In the genomic region with DNA sequence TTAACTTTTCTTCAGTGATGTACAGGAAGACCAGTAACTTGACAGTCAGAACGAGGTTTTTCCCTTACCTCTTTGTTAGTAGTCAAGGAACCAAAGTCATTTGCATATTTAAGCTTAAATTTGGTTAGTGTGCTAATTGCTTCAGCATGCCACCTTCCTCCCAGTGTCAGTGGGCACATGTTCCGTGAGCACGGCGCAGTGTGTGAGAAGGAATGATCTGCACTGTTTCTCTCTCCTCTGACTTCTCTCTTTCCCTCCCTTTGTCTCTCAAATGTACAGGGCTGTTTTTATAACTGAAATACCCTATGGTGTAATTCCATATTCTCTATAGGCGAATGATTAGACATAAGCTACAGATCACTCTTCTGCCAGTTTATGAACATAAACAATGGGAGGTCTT, we compare ENCODE assay signal across 26 mouse cellular contexts. TPM values are rescaled to one million over a fixed set of nuclear protein-coding genes. Genes with fewer than 3 reads are reported as not detected.
A peak's percentile ranks its signal among the peaks of the same experiment; 100 is the strongest.
DNase-seq lines count a peak whose midpoint lies in the region; ATAC-seq and TF ChIP-seq lines count a peak whose summit lies in the region.
"Had no signal": no experiment of that assay in that cellular context is flagged by ENCODE, and none has a peak within 500 bp of the region (broad histone marks: within the 10 kb centered on the region; RNA-seq: fewer than 3 reads in every experiment).

No protein-coding gene starts in this region.

- in situ Hi-C loops in CH12.LX (cut with MboI; ENCODE audit: low pct_ligation_motif_present, low pct_unique_long_range_greater_than_20kb, low sequenced_read_pairs): loop anchor here (25.0 kb wide), 2 partner anchors 523 to 698 kb away; partner anchors contain the start of gene Ssbp2

- peak; percentile 33; the same call in 1 of the 2 replicates for ATAC-seq in liver, embryonic 12.5 days
- peak; percentile 57; the same call in 1 of the 2 replicates for ATAC-seq in liver, embryonic 15.5 days (ENCODE audit: insufficient read depth)
- ATAC-seq: forebrain, embryonic 15.5 days; Patski had no signal

- H3K9me3 ChIP-seq in CH12.LX (replicated peaks; ENCODE audit: low read length): no peaks in the 10 kb centered on the region
- H3K9me3 ChIP-seq in MEL (replicated peaks; ENCODE audit: insufficient read depth, low read length): no peaks in the 10 kb centered on the region
- H3K9me3 ChIP-seq in liver, embryonic 12.5 days (replicated peaks): no peaks in the 10 kb centered on the region
- H3K9me3 ChIP-seq in liver, embryonic 15.5 days (replicated peaks): no peaks in the 10 kb centered on the region
- H3K9me3 ChIP-seq: forebrain, embryonic 15.5 days; heart, embryonic 10.5 days; heart, embryonic 13.5 days; hindbrain, embryonic 12.5 days; hindbrain, embryonic 15.5 days had no signal

- H3K4me3 ChIP-seq in CH12.LX (replicated peaks in 1 of 3; ENCODE audit: low read depth in 2 of 3, low read length in 2 of 3, poor library complexity in 1 of 3) (no peak overlapping the region), MEL (ENCODE audit: control insufficient read depth in 1 of 2, insufficient read depth in 1 of 2, low read depth in 2 of 2, low read length in 2 of 2) (peak overlapping the region in 1 of 2 experiments; percentile 30; a peak in 1 of 4 replicates)
- no peak overlapping the region for H3K4me3 ChIP-seq in liver, embryonic 12.5 days
- H3K4me3 ChIP-seq in liver, embryonic 15.5 days (replicated peaks): no peak overlapping the region
- H3K4me3 ChIP-seq: forebrain, embryonic 15.5 days; heart, adult 2 months; heart, embryonic 10.5 days; heart, embryonic 13.5 days; hindbrain, embryonic 12.5 days; hindbrain, embryonic 15.5 days had no signal

- TF ChIP-seq RAD21 in CH12.LX (IDR thresholded peaks at IDR 0.05; ENCODE audit: low read depth, low read length) (no peak), MEL (IDR thresholded peaks at IDR 0.05; ENCODE audit: low read depth, low read length) (no peak)

- no peak overlapping the region for H3K4me2 ChIP-seq in CH12.LX (ENCODE audit: insufficient read depth, low read depth, poor library complexity, severe bottlenecking)
- peak overlapping the region; percentile 51 for H3K4me2 ChIP-seq in liver, embryonic 12.5 days
- peak overlapping the region; percentile 53 for H3K4me2 ChIP-seq in liver, embryonic 15.5 days
- H3K4me2 ChIP-seq: forebrain, embryonic 15.5 days; heart, embryonic 13.5 days; hindbrain, embryonic 12.5 days; hindbrain, embryonic 15.5 days had no signal

- H3K27me3 ChIP-seq in CH12.LX (replicated peaks) (no peaks in the 10 kb centered on the region), MEL (ENCODE audit: control insufficient read depth in 1 of 2, insufficient read depth in 2 of 2, low read length in 2 of 2) (no peaks in the 10 kb centered on the region)
- no peaks in the 10 kb centered on the region for H3K27me3 ChIP-seq in liver, embryonic 12.5 days (replicated peaks)
- H3K27me3 ChIP-seq in liver, embryonic 15.5 days: no peaks in the 10 kb centered on the region
- H3K27me3 ChIP-seq: forebrain, embryonic 15.5 days; heart, embryonic 13.5 days; hindbrain, embryonic 12.5 days; hindbrain, embryonic 15.5 days; Patski had no signal

- H3K4me1 ChIP-seq in CH12.LX (ENCODE audit: control insufficient read depth in 1 of 2, insufficient read depth in 2 of 2) (peaks cover 5 to 13% of the 10 kb centered on the region in 2 experiments; a peak in 2 of 4 replicates), MEL (ENCODE audit: control insufficient read depth in 1 of 2, insufficient read depth in 2 of 2, low read length in 2 of 2) (peaks cover 2 to 10% of the 10 kb centered on the region in 2 experiments; a peak in 3 of 4 replicates)
- H3K4me1 ChIP-seq in liver, embryonic 12.5 days: peaks cover 30% of the 10 kb centered on the region
- H3K4me1 ChIP-seq in liver, embryonic 15.5 days (replicated peaks): peaks cover 28% of the 10 kb centered on the region
- H3K4me1 ChIP-seq: forebrain, embryonic 15.5 days; heart, embryonic 10.5 days; heart, embryonic 13.5 days; hindbrain, embryonic 12.5 days; hindbrain, embryonic 15.5 days had no signal

- TF ChIP-seq EP300 in CH12.LX (IDR thresholded peaks at IDR 0.05; ENCODE audit: low read length) (no peak), MEL (IDR thresholded peaks at IDR 0.05; ENCODE audit: low read depth in 1 of 2, low read length in 2 of 2) (no peak)

- TF ChIP-seq CTCF in CH12.LX (conservative IDR thresholded peaks at IDR 0.05 in 1 of 2, IDR thresholded peaks at IDR 0.05 in 1 of 2; ENCODE audit: low read depth in 2 of 2, low read length in 2 of 2) (no peak), MEL (IDR thresholded peaks at IDR 0.05 in 2 of 3, conservative IDR thresholded peaks at IDR 0.05 in 1 of 3; ENCODE audit: control insufficient read depth in 1 of 3, insufficient read depth in 1 of 3, low read depth in 2 of 3, low read length in 3 of 3, poor library complexity in 1 of 3, severe bottlenecking in 1 of 3) (no peak)

- no peak overlapping the region for H3K9ac ChIP-seq in CH12.LX (ENCODE audit: insufficient read depth, low read depth)
- peak overlapping the region; percentile 28; the same call in 1 of the 2 replicates for H3K9ac ChIP-seq in MEL (ENCODE audit: control insufficient read depth, low read depth, low read length, poor library complexity, severe bottlenecking)
- H3K9ac ChIP-seq in liver, embryonic 12.5 days: 0 out of 2 replicates have a peak overlapping the region, but pooled peaks have one; percentile 2
- H3K9ac ChIP-seq in liver, embryonic 15.5 days: no peak overlapping the region
- H3K9ac ChIP-seq: forebrain, embryonic 15.5 days; heart, embryonic 13.5 days; hindbrain, embryonic 12.5 days; hindbrain, embryonic 15.5 days had no signal

- TF ChIP-seq POLR2A in CH12.LX (IDR thresholded peaks at IDR 0.05; ENCODE audit: low read depth, low read length) (no peak), MEL (IDR thresholded peaks at IDR 0.05; ENCODE audit: control insufficient read depth in 1 of 2, insufficient read depth in 1 of 2, low read depth in 1 of 2, low read length in 2 of 2, poor library complexity in 1 of 2) (no peak)

- H3K79me2 ChIP-seq in CH12.LX (replicated peaks; ENCODE audit: control insufficient read depth, extremely low read depth, insufficient read depth, poor library complexity, severe bottlenecking): no peaks in the 10 kb centered on the region
- no peaks in the 10 kb centered on the region for H3K79me2 ChIP-seq in MEL (ENCODE audit: control insufficient read depth, insufficient read depth, low read length, poor library complexity)

- H3K27ac ChIP-seq in CH12.LX (ENCODE audit: insufficient read depth, low read depth) (no peak overlapping the region), MEL (ENCODE audit: control insufficient read depth, low read depth, low read length) (peak overlapping the region; percentile 69)
- peak overlapping the region; percentile 72 for H3K27ac ChIP-seq in liver, embryonic 12.5 days
- H3K27ac ChIP-seq in liver, embryonic 15.5 days (replicated peaks): peak overlapping the region; percentile 67
- H3K27ac ChIP-seq: forebrain, embryonic 15.5 days; heart, adult 2 months; heart, embryonic 10.5 days; heart, embryonic 13.5 days; hindbrain, embryonic 12.5 days; hindbrain, embryonic 15.5 days had no signal

- WGBS in liver, embryonic 12.5 days (ENCODE audit: insufficient replicate concordance): 54% methylated on average over 5 of the region's 5 CpGs
- 56% methylated on average over 5 of the region's 5 CpGs for WGBS in liver, embryonic 15.5 days (ENCODE audit: insufficient replicate concordance)

- dilution Hi-C loops in CH12.LX (cut with MboI; ENCODE audit: extremely low pct_ligation_motif_present, extremely low pct_unique_long_range_greater_than_20kb, low sequenced_read_pairs): no loop called here

- H3K36me3 ChIP-seq in CH12.LX (replicated peaks in 1 of 2; ENCODE audit: control insufficient read depth in 1 of 2, insufficient read depth in 1 of 2, low read length in 1 of 2): no peaks in the 10 kb centered on the region
- peaks cover 0 to 11% of the 10 kb centered on the region in 2 experiments; a peak in 2 of 4 replicates for H3K36me3 ChIP-seq in MEL (ENCODE audit: control insufficient read depth in 1 of 2, insufficient read depth in 2 of 2, low read length in 2 of 2)
- no peaks in the 10 kb centered on the region for H3K36me3 ChIP-seq in liver, embryonic 12.5 days
- no peaks in the 10 kb centered on the region for H3K36me3 ChIP-seq in liver, embryonic 15.5 days (replicated peaks)
- H3K36me3 ChIP-seq: forebrain, embryonic 15.5 days; heart, embryonic 10.5 days; heart, embryonic 13.5 days; hindbrain, embryonic 12.5 days; hindbrain, embryonic 15.5 days had no signal

- peak; percentile 38 for DNase-seq in CH12.LX (ENCODE audit: extremely low read depth)
- DNase-seq in MEL (ENCODE audit: low read depth, low spot score): no peak
- DNase-seq in testis, postnatal 10 days (ENCODE audit: low spot score): no peak
- DNase-seq in heart, adult 11 months: no peak
- DNase-seq in urinary bladder, adult 18-20 months (ENCODE audit: low spot score in 2 of 2): no peak
- DNase-seq in thymus, postnatal 14 days: no peak
- DNase-seq: adrenal gland, postnatal 14 days; B cell, adult 2 months; cerebellum, adult 11-12 months; cerebellum, adult 9-10 months; cerebellum, postnatal 14 days; gastrocnemius, postnatal 25 days; heart, adult 2 months; heart, postnatal 14 days had no signal

TF ChIP-seq in CH12.LX, 34 proteins besides CTCF, POLR2A, EP300 and RAD21 (continues in another document):
- TF ChIP-seq USF1 (IDR thresholded peaks at IDR 0.05; ENCODE audit: low read depth, low read length) (no peak), E2F4 (IDR thresholded peaks at IDR 0.05; ENCODE audit: insufficient replicate concordance, low read depth, low read length) (no peak)

TF ChIP-seq in MEL, 35 proteins besides CTCF, POLR2A, EP300 and RAD21 (continues in another document):
- no peak for TF ChIP-seq HCFC1 (IDR thresholded peaks at IDR 0.05; ENCODE audit: low read depth, low read length)

RNA-seq across cellular contexts. Expression of gene Rps23, which starts 16.8 kb away (rescaled TPM):
- total RNA-seq in CH12.LX (2012; rRNA removed) (1,970 and 2,180 TPM in 2 replicates), CH12.LX (2014; rRNA removed) (2,005 and 2,193 TPM in 2 replicates), MEL (2012; rRNA removed) (2,047 and 2,086 TPM in 2 replicates)
- polyA plus RNA-seq in CH12.LX (2012; ENCODE audit: insufficient read length, low read depth) (913 and 1,042 TPM in 2 replicates), MEL (2012; ENCODE audit: insufficient read depth in 1 of 2, insufficient read length in 2 of 2, low read depth in 1 of 2, low replicate concordance in 2 of 2, missing spikeins in 1 of 2) (100 to 1,000 TPM in 1 of 2 experiments, not detected in 1; 389 TPM)
- polyA plus RNA-seq in liver, embryonic 12.5 days (2016; fragmentation: Nextera tagmentation; extraction: Ambion mirVana): 239 and 250 TPM in 2 replicates
- polyA plus RNA-seq in liver, embryonic 15.5 days (2015; fragmentation: Nextera tagmentation; extraction: Ambion mirVana): 88.4 and 121 TPM in 2 replicates

RNA-seq across cellular contexts. Expression of gene Atp6ap1l, which starts 34.4 kb away (rescaled TPM):
- total RNA-seq in CH12.LX (2012; rRNA removed) (not detected in 2 replicates), CH12.LX (2014; rRNA removed) (not detected in 2 replicates), MEL (2012; rRNA removed) (not detected in 2 replicates)
- polyA plus RNA-seq in CH12.LX (2012; ENCODE audit: insufficient read length, low read depth) (not detected in 2 replicates), MEL (2012; ENCODE audit: insufficient read depth in 1 of 2, insufficient read length in 2 of 2, low read depth in 1 of 2, low replicate concordance in 2 of 2, missing spikeins in 1 of 2) (not detected)
- polyA plus RNA-seq in liver, embryonic 12.5 days (2016; fragmentation: Nextera tagmentation; extraction: Ambion mirVana): not detected in 2 replicates
- 0.08 and 0.28 TPM in 2 replicates for polyA plus RNA-seq in liver, embryonic 15.5 days (2015; fragmentation: Nextera tagmentation; extraction: Ambion mirVana)
- total RNA-seq: adrenal gland, adult 18-20 months; adrenal gland, postnatal 14 days; gastrocnemius, adult 8-10 months; gastrocnemius, postnatal 25 days; hematopoietic stem cell, adult 5-6 weeks had no signal
- polyA plus RNA-seq: heart, embryonic 10.5 days; intestine, embryonic 14.5 days; Patski had no signal

Comparison
In these comparisons a context has a peak if more than half of its experiments do, and no peak if none do; other contexts are left out.
1. H3K9ac ChIP-seq: peak in MEL (single experiment) and liver, embryonic 12.5 days (single experiment); none in CH12.LX (single experiment) and liver, embryonic 15.5 days (single experiment).
2. Of the 35 proteins assayed by ChIP-seq in both MEL and CH12.LX: peak only in MEL: none; only in CH12.LX: BHLHE40 and MAX; in both: none; in neither: 33.